Mouse (Mus musculus) forebrain, embryonic 12.5 days (tissue): ENCODE data around the gene Abhd12b. TPM values are rescaled to one million over a fixed set of nuclear protein-coding genes. Genes with fewer than 3 reads are reported as not detected.

Experiments
- ATAC-seq: fragments of 200-750 bp; cut with Nextera tagmentation; 2 replicates; pipeline ENCODE4 v1.8.0; 2017; ENCODE audit warnings: moderate TSS enrichment; ENCODE audit not compliant: low FRiP score
- H3K27ac ChIP-seq: fragments of 300-500 bp; sonication (generic); 2 replicates; pipeline ENCODE4 v1.5.1; 2016; ENCODE audit warnings: mild to moderate bottlenecking
- H3K27me3 ChIP-seq: fragments of 300-500 bp; sonication (generic); 2 replicates; pipeline ENCODE4 v1.6.1; 2016; ENCODE audit warnings: mild to moderate bottlenecking
- H3K36me3 ChIP-seq: fragments of 300-500 bp; sonication (generic); replicated peaks from 2 replicates; pipeline ENCODE4 v1.6.1; 2016; ENCODE audit warnings: mild to moderate bottlenecking
- H3K4me1 ChIP-seq: fragments of 300-500 bp; sonication (generic); 2 replicates; pipeline ENCODE4 v1.6.1; 2016
- H3K4me2 ChIP-seq: fragments of 300-500 bp; sonication (generic); 2 replicates; pipeline ENCODE4 v1.6.1; 2016; ENCODE audit warnings: mild to moderate bottlenecking, moderate library complexity
- H3K4me3 ChIP-seq: fragments of 300-500 bp; sonication (generic); replicated peaks from 2 replicates; pipeline ENCODE4 v1.5.1; 2016; ENCODE audit warnings: mild to moderate bottlenecking
- H3K9ac ChIP-seq: fragments of 300-500 bp; sonication (generic); 2 replicates; pipeline ENCODE4 v1.6.1; 2016; ENCODE audit warnings: mild to moderate bottlenecking
- H3K9me3 ChIP-seq: fragments of 300-500 bp; sonication (generic); 2 replicates; pipeline ENCODE4 v1.6.1; 2016
- WGBS: fragments of 180-500 bp; shearing (Covaris S2); methylation state at CpG from one replicate; pipeline ENCODE4 v1.1.7; 2016; 5-methylcytosine and 5-hydroxymethylcytosine counted together
- polyA plus RNA-seq: library from polyadenylated mRNA; unstranded; fragments of >200 nt; fragmentation: Nextera tagmentation; extraction: Ambion mirVana; gene quantifications from 2 replicates; pipeline ENCODE4 v1.2.1, GENCODE M21; 2016

Abhd12b gene
- polyA plus RNA-seq, 1 experiment from 2014 or later: not detected

DNA sequence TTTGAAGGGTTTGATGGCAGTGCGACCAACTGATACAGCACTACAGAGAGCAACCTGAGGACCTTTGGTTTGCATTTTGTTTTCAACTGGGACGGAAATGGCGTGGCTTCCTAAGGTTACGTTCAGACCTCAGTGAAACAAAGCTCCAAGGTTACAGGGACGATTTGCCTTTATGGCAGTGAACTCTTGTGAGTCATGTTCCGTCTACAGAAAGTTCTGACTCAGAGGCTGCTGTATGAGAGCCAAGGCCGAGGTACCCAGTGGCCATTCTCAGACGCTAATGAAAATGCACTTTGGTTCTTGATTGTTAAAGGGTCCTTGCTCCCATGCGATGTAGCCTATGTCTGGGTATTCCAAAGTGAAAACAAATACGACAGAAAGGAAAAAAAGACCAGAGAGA lies 36.8 kb upstream of the Abhd12b start:
- no peak for ATAC-seq
- no peaks in the 10 kb centered on the region for H3K4me1 ChIP-seq
- no peak overlapping the region for H3K27ac ChIP-seq
- H3K27me3 ChIP-seq: peaks cover 34% of the 10 kb centered on the region
- no peaks in the 10 kb centered on the region for H3K36me3 ChIP-seq
- H3K9ac ChIP-seq: no peak overlapping the region
- H3K4me3 ChIP-seq: no peak overlapping the region
- H3K9me3 ChIP-seq: no peaks in the 10 kb centered on the region
- H3K4me2 ChIP-seq: no peak overlapping the region
- 88% methylated on average over 10 of the region's 10 CpGs for WGBS

DNA sequence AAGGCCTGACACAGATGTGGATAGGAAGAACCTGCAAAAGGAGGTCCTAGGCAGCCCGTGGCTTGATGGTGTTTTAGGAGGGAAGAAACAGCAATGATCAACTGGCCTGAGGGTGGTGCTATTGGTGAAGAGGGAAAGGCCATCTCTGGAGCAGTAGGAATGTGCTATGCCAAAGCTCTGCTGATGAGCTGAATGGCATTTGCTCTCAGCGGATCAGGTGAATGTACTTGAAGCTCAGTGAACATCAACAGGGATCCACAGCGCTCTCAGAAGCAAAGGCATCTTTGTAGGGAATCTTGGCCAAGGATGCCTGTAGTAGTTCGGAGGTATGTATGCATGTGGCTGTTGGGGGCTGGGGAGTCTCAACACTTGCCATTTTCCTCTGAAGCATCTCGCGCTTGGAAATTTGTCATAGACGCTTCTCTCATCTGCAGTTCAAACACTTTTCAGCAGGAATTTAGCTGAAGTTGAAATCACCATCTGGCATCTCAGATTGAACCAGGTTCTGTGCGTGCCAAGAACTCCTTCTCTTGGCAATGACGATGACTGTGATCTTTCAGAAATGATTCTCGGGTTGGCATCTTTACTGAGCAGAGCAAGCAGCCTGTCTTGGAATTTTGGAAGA lies 35.1 kb upstream of the Abhd12b start:
- ATAC-seq: no peak

DNA sequence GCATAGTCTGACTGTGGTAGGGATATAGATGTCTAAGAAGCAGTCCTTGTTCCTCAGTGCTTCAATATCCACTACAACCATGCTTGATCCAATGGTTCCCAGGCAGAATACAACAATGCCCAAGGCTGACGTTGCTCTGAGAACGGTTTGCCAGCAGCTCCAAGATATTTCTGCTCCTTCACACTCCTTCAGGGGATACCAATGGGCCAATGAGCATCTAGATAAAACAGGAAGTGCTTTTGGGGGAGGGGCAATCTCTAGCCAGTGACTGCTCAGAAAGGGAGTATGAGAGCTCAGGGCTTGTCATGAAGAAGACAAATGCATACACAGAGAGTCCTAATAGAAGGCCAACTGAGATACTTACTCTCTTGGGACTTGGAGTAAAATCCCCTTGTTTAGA lies 34.4 kb upstream of the Abhd12b start:
- ATAC-seq: no peak
- Histone ChIP-seq H3K4me2 (no peak overlapping the region), H3K4me3 (no peak overlapping the region), H3K4me1 (no peaks in the 10 kb centered on the region), H3K27me3 (peaks cover 17% of the 10 kb centered on the region; the same call in 1 of the 2 replicates), H3K36me3 (no peaks in the 10 kb centered on the region), H3K9ac (no peak overlapping the region), H3K27ac (no peak overlapping the region), H3K9me3 (no peaks in the 10 kb centered on the region)
- 71% methylated on average over 2 of the region's 2 CpGs for WGBS

More for the DNA sequence above, 35.1 kb upstream of the Abhd12b start:
- no peak overlapping the region for H3K4me3 ChIP-seq
- H3K36me3 ChIP-seq: no peaks in the 10 kb centered on the region
- H3K27me3 ChIP-seq: peaks cover 21% of the 10 kb centered on the region; the same call in 1 of the 2 replicates
- no peak overlapping the region for H3K9ac ChIP-seq
- WGBS: 84% methylated on average over 10 of the region's 10 CpGs
- no peak overlapping the region for H3K27ac ChIP-seq
- H3K9me3 ChIP-seq: no peaks in the 10 kb centered on the region
- H3K4me2 ChIP-seq: no peak overlapping the region
- no peaks in the 10 kb centered on the region for H3K4me1 ChIP-seq

DNA sequence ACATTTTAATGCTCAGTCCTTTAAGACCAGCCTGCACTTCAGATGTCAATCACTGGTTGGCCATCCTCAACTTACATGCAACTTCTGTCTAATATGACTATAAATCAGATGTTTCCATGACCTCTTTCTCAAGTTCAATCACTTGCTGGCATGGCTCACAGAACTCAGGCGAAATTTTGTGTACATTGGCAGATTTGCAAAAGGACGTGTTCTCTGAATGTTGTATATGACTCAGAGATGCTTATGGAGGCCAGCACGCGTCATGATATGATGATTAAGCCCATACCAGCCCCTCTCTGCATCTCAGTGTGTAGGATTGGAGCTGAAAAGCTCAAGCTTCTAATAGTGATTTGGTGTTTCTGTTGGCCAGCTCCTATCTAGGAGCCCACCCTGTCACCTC lies 27.3 kb upstream of the Abhd12b start:
- peaks cover 3% of the 10 kb centered on the region for H3K4me1 ChIP-seq
- H3K27ac ChIP-seq: no peak overlapping the region
- H3K9ac ChIP-seq: no peak overlapping the region
- no peak overlapping the region for H3K4me2 ChIP-seq
- 93% methylated on average over 4 of the region's 4 CpGs for WGBS
- no peak for ATAC-seq
- H3K4me3 ChIP-seq: no peak overlapping the region
- H3K36me3 ChIP-seq: no peaks in the 10 kb centered on the region
- H3K9me3 ChIP-seq: no peaks in the 10 kb centered on the region
- H3K27me3 ChIP-seq: no peaks in the 10 kb centered on the region

DNA sequence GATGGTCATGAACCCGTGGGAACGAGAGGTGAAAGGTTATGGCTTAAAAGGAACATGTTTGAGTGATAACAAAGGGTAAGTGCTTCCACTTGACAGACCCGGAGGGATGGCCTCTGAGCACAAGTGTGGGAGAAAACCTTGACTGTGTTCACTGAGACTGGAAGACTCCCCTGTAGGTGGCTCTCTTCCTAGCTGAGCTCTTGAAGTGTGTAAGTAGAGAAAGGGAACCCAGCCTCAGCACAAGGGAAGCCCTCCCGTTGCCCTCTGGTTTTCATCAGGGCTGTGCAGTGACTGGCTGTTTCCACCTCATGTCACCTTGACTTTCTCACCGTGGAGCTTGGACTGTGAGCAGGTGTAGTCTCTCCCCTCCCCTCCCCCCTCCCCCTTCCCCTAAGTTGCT lies 24.8 kb upstream of the Abhd12b start:
- Histone ChIP-seq H3K27ac (no peak overlapping the region), H3K27me3 (no peaks in the 10 kb centered on the region), H3K4me3 (no peak overlapping the region), H3K9me3 (no peaks in the 10 kb centered on the region), H3K4me1 (peaks cover 3% of the 10 kb centered on the region), H3K9ac (no peak overlapping the region), H3K4me2 (no peak overlapping the region), H3K36me3 (no peaks in the 10 kb centered on the region)
- no peak for ATAC-seq
- WGBS: 61% methylated on average over 5 of the region's 5 CpGs

DNA sequence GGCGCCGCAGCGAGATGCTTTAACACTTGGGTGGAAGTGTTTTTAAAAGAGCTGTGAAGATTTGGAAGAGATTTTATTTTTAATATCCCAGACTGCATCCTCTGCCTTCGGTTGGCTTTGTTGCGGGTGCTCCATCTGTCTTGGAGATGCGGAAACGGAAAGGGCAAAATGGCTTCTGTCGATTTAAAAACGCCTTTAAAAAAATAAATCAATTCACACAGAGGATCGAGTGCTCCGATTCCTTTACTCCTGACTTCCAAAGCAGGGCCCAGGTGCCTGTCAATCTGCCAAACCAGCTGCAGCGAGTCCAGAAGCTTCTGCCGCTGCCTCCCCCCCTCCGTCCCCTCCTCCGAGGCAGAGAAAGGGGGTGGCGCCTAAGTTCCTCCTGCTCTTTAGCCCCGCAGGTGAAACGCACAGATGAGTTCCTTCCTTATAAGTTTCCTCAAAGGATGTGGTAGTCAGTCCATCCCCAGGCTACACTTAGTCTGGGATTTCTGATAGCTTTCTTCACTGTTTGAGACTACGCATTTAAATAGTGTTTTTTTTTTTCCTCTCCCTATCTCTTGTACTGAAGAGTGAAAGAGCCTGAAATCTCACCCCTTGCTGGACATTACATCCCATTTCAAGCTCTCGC lies 22.8 kb upstream of the Abhd12b start:
- no peaks in the 10 kb centered on the region for H3K9me3 ChIP-seq
- no peak for ATAC-seq
- WGBS: 53% methylated on average over 20 of the region's 20 CpGs
- H3K4me3 ChIP-seq: no peak overlapping the region
- H3K27ac ChIP-seq: no peak overlapping the region
- H3K4me2 ChIP-seq: peak overlapping the region; percentile 22; the same call in 1 of the 2 replicates
- no peaks in the 10 kb centered on the region for H3K27me3 ChIP-seq
- peaks cover 3% of the 10 kb centered on the region for H3K4me1 ChIP-seq
- no peaks in the 10 kb centered on the region for H3K36me3 ChIP-seq
- no peak overlapping the region for H3K9ac ChIP-seq

DNA sequence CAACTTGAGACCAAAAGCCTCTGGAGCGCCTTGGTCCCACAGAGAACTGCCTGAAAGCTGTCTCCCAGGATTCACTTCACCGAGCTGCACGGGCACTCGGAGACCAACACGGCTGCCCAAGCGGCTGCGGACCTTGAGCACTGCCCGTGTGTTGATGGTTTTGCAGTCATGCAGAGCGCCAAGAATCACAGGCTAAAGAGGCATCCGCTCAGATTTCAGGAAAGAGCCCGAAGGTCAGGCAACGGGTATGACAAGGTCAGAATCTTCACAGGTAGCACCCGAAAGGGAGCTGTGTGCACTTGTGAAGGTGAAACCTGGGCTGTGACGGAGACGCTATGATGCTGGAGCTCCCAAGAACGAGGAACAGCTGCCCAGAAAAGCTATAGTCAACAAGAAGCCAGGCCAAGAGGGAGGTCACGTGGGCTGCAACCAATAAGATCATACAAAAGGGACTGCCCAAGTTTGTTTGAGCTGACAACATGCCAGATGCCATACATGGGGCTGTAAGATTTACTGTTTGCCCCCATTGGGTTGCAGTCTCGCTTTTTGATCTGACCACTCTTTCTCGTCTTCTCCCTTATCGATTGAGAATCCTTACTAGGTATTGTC lies 19.2 kb upstream of the Abhd12b start:
- peaks cover 3% of the 10 kb centered on the region for H3K4me1 ChIP-seq
- H3K27ac ChIP-seq: no peak overlapping the region
- H3K9me3 ChIP-seq: no peaks in the 10 kb centered on the region
- no peak for ATAC-seq
- no peak overlapping the region for H3K4me3 ChIP-seq
- WGBS: 92% methylated on average over 20 of the region's 20 CpGs
- H3K27me3 ChIP-seq: no peaks in the 10 kb centered on the region
- H3K36me3 ChIP-seq: no peaks in the 10 kb centered on the region
- H3K4me2 ChIP-seq: no peak overlapping the region
- H3K9ac ChIP-seq: no peak overlapping the region

DNA sequence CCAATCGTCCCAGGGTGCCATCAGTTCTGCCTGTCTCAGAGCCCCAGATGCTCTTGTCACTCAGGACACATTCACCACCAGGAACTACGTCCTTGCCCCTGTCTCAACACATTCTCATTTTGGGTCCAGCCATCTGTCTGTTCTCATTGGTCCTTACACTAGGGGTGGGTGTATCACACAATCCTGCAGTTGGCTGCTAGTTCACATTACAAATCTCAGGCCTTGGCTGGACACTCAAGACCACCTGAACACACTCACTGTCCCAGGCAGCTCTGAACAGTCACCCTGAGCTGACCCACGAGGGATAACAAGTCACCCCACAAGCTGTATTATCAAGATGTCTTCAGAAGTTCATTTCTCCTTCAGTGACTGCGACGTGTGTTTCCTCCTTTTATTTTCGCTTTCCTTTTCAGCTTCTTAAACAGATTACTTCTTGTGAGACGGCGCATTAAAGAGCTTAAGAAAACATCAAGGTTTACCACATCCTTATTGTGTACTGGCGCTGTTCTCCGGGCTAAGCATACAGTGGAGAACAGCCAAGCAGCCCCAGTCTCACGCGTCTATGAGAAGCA lies 17.7 kb upstream of the Abhd12b start:
- no peak overlapping the region for H3K27ac ChIP-seq
- no peaks in the 10 kb centered on the region for H3K9me3 ChIP-seq
- no peak overlapping the region for H3K4me2 ChIP-seq
- peaks cover under 1% of the 10 kb centered on the region for H3K4me1 ChIP-seq
- ATAC-seq: no peak
- H3K9ac ChIP-seq: no peak overlapping the region
- WGBS: 72% methylated on average over 12 of the region's 12 CpGs
- H3K4me3 ChIP-seq: no peak overlapping the region
- no peaks in the 10 kb centered on the region for H3K27me3 ChIP-seq
- no peaks in the 10 kb centered on the region for H3K36me3 ChIP-seq

DNA sequence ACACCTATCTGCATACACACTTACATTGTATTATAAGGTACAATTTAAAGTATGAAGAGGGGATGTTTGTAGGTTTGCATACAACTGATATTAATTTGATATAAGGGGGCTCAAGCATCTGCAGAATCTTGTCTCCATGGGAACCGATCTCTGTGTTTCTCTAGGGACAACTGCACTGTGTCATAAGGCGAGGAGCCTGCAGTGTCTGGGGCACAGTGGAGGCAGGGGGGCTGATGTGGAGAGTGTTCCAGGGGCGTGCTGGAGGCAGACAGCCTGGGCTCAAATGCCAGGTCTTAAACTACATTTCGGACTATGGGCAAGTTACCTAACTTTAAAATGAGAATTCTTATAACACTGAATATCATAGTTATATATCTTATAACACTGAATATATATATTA lies 16.8 kb upstream of the Abhd12b start:
- H3K4me1 ChIP-seq: no peaks in the 10 kb centered on the region
- H3K4me3 ChIP-seq: no peak overlapping the region
- WGBS: 86% methylated on average over 4 of the region's 4 CpGs
- H3K9me3 ChIP-seq: no peaks in the 10 kb centered on the region
- no peaks in the 10 kb centered on the region for H3K36me3 ChIP-seq
- H3K9ac ChIP-seq: no peak overlapping the region
- no peak overlapping the region for H3K4me2 ChIP-seq
- H3K27ac ChIP-seq: no peak overlapping the region
- no peaks in the 10 kb centered on the region for H3K27me3 ChIP-seq
- no peak for ATAC-seq

DNA sequence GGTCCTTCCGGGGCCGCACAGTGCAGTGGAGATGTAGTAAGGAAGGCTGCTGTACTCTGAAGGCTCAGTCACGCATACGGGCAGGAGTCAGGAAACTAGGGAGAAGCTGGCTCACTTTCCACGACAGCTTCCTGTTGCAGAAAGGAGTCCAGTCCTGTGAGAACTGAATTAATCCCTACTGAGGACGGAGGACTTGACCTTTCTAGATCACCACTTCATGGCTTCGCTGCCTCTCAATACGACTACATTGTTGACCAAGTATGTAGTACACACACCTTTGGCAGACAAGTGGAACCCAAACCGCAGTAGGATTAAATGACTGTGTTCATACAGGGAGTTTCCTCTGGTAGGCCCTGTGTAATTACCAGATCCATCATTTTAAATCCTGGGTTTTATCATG lies 16.3 kb upstream of the Abhd12b start:
- H3K4me3 ChIP-seq: no peak overlapping the region
- H3K27me3 ChIP-seq: no peaks in the 10 kb centered on the region
- no peak overlapping the region for H3K27ac ChIP-seq
- WGBS: 82% methylated on average over 9 of the region's 9 CpGs
- no peak for ATAC-seq
- H3K9me3 ChIP-seq: no peaks in the 10 kb centered on the region
- no peaks in the 10 kb centered on the region for H3K4me1 ChIP-seq
- H3K4me2 ChIP-seq: no peak overlapping the region
- H3K36me3 ChIP-seq: no peaks in the 10 kb centered on the region
- no peak overlapping the region for H3K9ac ChIP-seq

DNA sequence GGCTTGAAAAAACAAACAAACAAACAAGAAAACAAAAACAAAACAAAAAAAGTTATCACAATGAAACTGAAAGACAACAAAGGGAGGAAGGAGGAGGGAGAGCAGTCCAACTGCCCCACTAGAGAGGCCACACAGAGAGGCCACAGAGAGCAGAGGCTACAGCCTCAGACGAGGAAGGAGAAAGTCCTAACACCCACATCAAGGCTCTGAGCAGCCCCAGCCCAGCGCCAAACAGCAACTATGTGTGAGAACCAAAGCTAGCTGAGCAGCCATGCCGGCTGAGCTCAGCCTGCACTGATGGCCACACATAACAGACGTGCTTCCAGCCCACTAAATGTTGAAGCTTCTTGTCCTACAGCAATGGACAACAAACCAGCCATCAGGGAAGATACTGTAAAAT lies 14.1 kb upstream of the Abhd12b start:
- no peak overlapping the region for H3K27ac ChIP-seq
- H3K4me1 ChIP-seq: no peaks in the 10 kb centered on the region

DNA sequence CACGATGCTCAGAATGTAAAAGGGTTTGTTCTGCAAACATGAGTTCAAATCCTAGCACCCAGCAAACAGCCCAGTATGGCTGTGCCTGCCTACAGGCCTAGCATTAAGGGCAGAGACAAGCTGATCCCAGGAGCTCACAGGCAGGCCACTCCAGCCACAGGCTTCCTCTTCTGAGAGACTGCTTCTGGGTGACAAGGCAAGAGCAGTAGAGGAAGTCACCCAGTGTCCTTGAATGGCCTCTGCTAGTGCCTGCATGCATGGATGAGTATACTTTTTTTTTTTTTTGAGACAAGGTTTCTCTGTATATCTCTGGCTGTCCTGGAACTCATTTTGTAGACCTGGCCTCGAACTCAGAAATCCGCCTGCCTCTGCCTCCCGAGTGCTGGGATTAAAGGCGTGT lies 13.4 kb upstream of the Abhd12b start:
- Histone ChIP-seq H3K4me3 (no peak overlapping the region), H3K4me2 (no peak overlapping the region), H3K27me3 (no peaks in the 10 kb centered on the region), H3K27ac (no peak overlapping the region), H3K36me3 (no peaks in the 10 kb centered on the region), H3K9ac (no peak overlapping the region), H3K4me1 (no peaks in the 10 kb centered on the region), H3K9me3 (no peaks in the 10 kb centered on the region)
- no peak for ATAC-seq
- 92% methylated on average over 5 of the region's 5 CpGs for WGBS

More for the DNA sequence above, 14.1 kb upstream of the Abhd12b start:
- H3K4me2 ChIP-seq: no peak overlapping the region
- no peaks in the 10 kb centered on the region for H3K36me3 ChIP-seq
- no peaks in the 10 kb centered on the region for H3K9me3 ChIP-seq
- ATAC-seq: no peak
- H3K27me3 ChIP-seq: no peaks in the 10 kb centered on the region
- WGBS: 74% methylated on average over 4 of the region's 4 CpGs
- no peak overlapping the region for H3K9ac ChIP-seq
- H3K4me3 ChIP-seq: no peak overlapping the region
